Mouse (Mus musculus) forebrain, embryonic 13.5 days (tissue): ENCODE results near the gene Col12a1. TPM values are rescaled to one million over a fixed set of nuclear protein-coding genes. Genes with fewer than 3 reads are reported as not detected.
"Not testable (repeated sequence)": the region's sequence is repeated elsewhere in the genome, so short reads cannot be mapped to it uniquely, and the experiment has no call there.

ENCODE experiments used
- ATAC-seq: fragments of 200-750 bp; cut with Nextera tagmentation; 2 replicates; pipeline ENCODE4 v1.8.0; 2017
- H3K27ac ChIP-seq: fragments of 300-500 bp; sonication (generic); 2 replicates; pipeline ENCODE4 v1.5.1; 2015; ENCODE audit warnings: inconsistent platforms, mild to moderate bottlenecking, moderate library complexity
- H3K27me3 ChIP-seq: fragments of 300-500 bp; sonication (generic); 2 replicates; pipeline ENCODE4 v1.6.1; 2015; ENCODE audit warnings: mild to moderate bottlenecking, inconsistent platforms
- H3K36me3 ChIP-seq: fragments of 300-500 bp; sonication (generic); 2 replicates; pipeline ENCODE4 v1.6.1; 2015; ENCODE audit warnings: mild to moderate bottlenecking, inconsistent platforms; ENCODE audit not compliant: poor library complexity, severe bottlenecking
- H3K4me1 ChIP-seq: fragments of 300-500 bp; sonication (generic); 2 replicates; pipeline ENCODE4 v1.6.1; 2015; ENCODE audit warnings: inconsistent platforms
- H3K4me2 ChIP-seq: fragments of 300-500 bp; sonication (generic); 2 replicates; pipeline ENCODE4 v1.6.1; 2015; ENCODE audit warnings: inconsistent platforms, mild to moderate bottlenecking, moderate library complexity
- H3K4me3 ChIP-seq: fragments of 300-500 bp; sonication (generic); 2 replicates; pipeline ENCODE4 v1.5.1; 2015; ENCODE audit warnings: mild to moderate bottlenecking, inconsistent platforms
- H3K9ac ChIP-seq: fragments of 300-500 bp; sonication (generic); 2 replicates; pipeline ENCODE4 v1.6.1; 2015; ENCODE audit warnings: mild to moderate bottlenecking, inconsistent platforms
- H3K9me3 ChIP-seq: fragments of 300-500 bp; sonication (generic); replicated peaks from 2 replicates; pipeline ENCODE4 v1.6.1; 2016; ENCODE audit warnings: inconsistent platforms
- WGBS: fragments of 180-500 bp; shearing (Covaris S2); methylation state at CpG from one replicate; pipeline ENCODE4 v1.1.7; 2015; 5-methylcytosine and 5-hydroxymethylcytosine counted together
- polyA plus RNA-seq: library from polyadenylated mRNA; unstranded; fragments of >200 nt; fragmentation: Nextera tagmentation; extraction: Ambion mirVana; gene quantifications from 2 replicates; pipeline ENCODE4 v1.2.1, GENCODE M21; 2015

Col12a1 gene
- polyA plus RNA-seq, 1 experiment from 2014 or later: 2.5 TPM

DNA sequence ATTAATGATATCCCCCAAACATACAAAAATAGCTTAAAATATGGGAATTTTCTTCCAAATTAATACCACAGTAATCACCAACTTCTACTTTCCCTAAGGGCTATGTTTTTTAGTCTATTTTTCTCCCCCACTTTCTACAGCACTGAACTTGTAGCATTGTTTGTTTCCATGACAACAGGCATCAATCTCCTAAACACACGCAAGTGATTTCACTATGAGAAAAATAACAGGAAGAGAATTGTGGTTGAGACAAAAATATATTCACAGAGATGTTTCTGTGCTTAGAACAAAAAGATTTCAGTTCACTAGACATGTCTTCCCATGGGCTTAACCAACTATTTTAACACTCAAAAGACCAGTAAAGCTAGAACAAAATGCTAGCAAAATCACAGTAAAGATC is 32.6 kb downstream of the Col12a1 start:
- Histone ChIP-seq H3K4me2 (no peak overlapping the region), H3K4me3 (no peak overlapping the region), H3K27me3 (no peaks in the 10 kb centered on the region), H3K36me3 (no peaks in the 10 kb centered on the region), H3K4me1 (peaks cover 8% of the 10 kb centered on the region), H3K27ac (no peak overlapping the region), H3K9me3 (no peaks in the 10 kb centered on the region), H3K9ac (no peak overlapping the region)
- 18% methylated on average over 1 of the region's 1 CpGs for WGBS
- no peak for ATAC-seq

DNA sequence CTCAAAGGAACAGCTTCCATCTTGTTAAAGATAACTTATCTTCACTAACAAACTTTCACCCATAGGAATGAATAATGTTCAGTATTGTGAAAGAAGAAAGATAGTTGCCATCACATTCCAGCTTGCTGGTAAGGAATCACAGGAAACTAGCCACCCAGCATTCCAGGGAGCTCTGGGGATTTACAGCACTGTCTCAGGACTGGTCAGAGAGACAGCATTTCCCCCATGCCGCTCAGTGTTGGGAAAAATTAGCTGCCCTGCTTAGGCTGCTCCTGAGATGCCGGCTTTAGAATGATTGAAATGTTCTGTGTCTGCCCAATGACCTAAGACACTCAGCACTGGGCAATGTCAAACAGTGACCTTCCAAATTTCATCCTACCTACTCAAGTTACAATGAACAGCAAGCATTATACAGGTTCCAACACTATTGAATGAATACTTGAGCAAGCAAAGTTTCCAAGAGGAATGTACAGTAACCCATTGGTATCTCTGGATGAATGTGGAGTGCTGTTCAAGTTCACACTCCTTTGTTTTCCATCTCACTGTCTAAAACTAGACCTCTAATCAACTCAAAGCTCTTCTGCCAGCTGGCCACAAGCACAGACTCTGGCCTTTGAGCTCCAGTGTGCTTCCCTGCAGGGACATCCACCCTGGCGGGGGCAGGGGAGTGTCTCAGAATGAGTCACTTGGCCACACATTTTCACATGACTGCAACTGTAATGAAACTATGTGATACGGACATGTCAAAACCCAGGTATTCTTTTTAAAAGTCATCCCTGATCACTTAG is 38.0 kb downstream of the Col12a1 start:
- 81% methylated on average over 4 of the region's 4 CpGs for WGBS
- no peak for ATAC-seq

DNA sequence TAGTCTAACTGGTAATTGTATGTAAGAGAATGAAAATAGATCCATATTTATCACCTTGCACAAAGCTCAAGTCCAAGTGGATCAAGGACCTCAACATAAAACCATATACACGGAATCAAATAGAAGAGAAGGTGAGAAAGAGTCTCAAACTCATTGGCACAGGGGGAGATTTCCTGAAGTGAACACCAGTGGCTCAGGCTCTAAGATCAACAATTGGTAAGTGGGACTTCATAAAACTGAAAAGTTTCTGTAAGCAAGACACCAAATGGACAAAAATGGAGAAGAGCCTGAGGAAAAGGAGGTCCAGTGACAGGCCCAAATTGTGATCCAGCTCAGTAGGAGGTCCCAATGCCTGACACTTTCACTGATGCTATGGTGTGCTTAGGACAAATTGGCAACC is 49.8 kb downstream of the Col12a1 start:
- 79% methylated on average over 1 of the region's 1 CpGs for WGBS
- H3K9ac ChIP-seq, H3K4me1 ChIP-seq, H3K27me3 ChIP-seq, H3K4me3 ChIP-seq, ATAC-seq, H3K27ac ChIP-seq, H3K4me2 ChIP-seq, H3K9me3 ChIP-seq, H3K36me3 ChIP-seq: not testable (repeated sequence)

More for the DNA sequence above, 38.0 kb downstream of the Col12a1 start:
- Histone ChIP-seq H3K4me1 (no peaks in the 10 kb centered on the region), H3K4me2 (no peak overlapping the region), H3K9me3 (no peaks in the 10 kb centered on the region), H3K36me3 (no peaks in the 10 kb centered on the region), H3K27ac (no peak overlapping the region), H3K4me3 (no peak overlapping the region), H3K9ac (no peak overlapping the region), H3K27me3 (no peaks in the 10 kb centered on the region)

DNA sequence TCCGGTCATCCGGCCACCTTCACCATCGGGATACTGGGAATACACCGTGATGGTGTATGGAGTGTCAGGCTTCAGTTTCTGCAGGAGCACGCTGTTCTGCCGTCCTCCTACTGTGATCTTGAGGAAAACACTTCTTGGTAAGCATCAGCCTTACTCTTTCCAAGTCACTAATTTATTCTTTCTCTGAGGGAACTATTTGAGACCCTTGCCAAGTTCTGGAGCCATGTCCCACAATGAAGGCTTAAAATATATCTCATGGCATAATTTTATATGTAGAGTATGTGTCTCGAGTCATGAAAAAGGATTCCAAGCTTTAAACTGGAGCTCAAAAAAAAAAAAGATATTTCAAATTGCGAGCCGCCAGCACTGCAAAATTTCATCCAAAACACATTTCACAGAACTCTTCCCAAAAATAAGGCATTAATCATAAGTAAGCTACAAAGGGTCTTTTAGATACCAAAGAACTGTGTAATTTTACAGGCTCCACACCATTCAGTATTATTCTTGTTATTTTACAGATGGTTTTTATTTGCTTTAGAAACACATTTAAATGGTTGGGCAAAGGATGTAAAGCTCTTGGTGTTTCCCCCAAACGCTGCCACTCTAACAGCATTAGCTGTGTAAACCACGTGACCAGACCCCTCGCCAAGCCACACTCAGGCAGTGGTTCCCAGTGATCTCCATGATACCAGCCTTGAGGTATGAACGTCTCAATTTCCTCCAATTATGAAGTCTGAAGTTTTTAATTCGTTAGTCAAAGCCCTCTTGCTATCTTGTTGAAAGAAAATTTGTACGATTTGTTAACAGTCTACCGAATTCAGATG is 65.1 kb downstream of the Col12a1 start:
- peak; percentile 33; the same call in 1 of the 2 replicates for ATAC-seq
- Histone ChIP-seq H3K9ac (no peak overlapping the region), H3K4me3 (no peak overlapping the region), H3K4me2 (no peak overlapping the region), H3K9me3 (no peaks in the 10 kb centered on the region), H3K36me3 (no peaks in the 10 kb centered on the region), H3K27me3 (no peaks in the 10 kb centered on the region), H3K4me1 (no peaks in the 10 kb centered on the region), H3K27ac (no peak overlapping the region)
- 88% methylated on average over 16 of the region's 16 CpGs for WGBS

DNA sequence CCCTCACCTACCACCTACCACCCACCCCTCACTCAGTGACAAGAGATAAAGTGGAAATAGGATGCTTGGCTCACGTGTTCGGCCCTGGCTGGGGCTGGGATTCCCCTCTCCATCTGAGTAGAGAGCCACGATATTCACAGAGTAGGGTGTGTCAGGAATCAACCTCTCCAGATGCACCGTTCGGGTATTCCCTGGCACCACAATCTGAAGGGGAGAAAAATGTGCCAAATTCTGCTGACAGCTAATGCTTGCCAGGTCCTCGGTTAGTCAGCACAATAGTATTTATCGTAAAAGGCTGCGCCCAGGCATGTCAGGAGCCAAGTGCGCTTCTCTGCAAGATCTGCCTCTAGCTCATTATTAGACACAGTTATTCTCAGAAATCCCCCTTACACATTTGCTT is 70.0 kb downstream of the Col12a1 start:
- Histone ChIP-seq H3K4me3 (no peak overlapping the region), H3K9ac (no peak overlapping the region), H3K4me1 (no peaks in the 10 kb centered on the region), H3K4me2 (no peak overlapping the region), H3K27me3 (no peaks in the 10 kb centered on the region), H3K36me3 (no peaks in the 10 kb centered on the region), H3K27ac (no peak overlapping the region), H3K9me3 (no peaks in the 10 kb centered on the region)
- peak; percentile 36; the same call in 1 of the 2 replicates for ATAC-seq
- WGBS: 77% methylated on average over 9 of the region's 9 CpGs

DNA sequence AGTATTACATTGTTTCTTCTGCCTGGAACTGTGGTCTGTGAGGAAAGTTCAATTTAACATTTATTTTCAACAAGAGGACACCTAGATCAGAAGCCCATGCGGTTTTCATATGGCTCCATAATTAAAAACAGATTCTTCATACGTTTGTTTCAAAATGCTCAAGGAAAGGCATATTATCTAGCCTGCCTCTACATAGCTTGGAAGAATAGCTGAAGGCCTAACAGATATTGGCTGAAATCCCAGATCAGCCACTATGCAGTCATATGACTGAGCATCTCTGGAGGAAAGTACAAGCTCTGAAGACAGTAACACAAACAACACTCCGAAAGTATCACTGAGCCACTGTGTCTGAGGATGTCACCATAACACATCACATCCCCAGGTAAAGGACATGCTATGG is 72.9 kb downstream of the Col12a1 start:
- no peaks in the 10 kb centered on the region for H3K27me3 ChIP-seq
- H3K27ac ChIP-seq: no peak overlapping the region
- H3K36me3 ChIP-seq: no peaks in the 10 kb centered on the region
- no peak overlapping the region for H3K4me2 ChIP-seq
- no peak overlapping the region for H3K4me3 ChIP-seq
- no peaks in the 10 kb centered on the region for H3K9me3 ChIP-seq
- ATAC-seq: no peak
- 87% methylated on average over 3 of the region's 3 CpGs for WGBS
- no peaks in the 10 kb centered on the region for H3K4me1 ChIP-seq
- H3K9ac ChIP-seq: no peak overlapping the region

DNA sequence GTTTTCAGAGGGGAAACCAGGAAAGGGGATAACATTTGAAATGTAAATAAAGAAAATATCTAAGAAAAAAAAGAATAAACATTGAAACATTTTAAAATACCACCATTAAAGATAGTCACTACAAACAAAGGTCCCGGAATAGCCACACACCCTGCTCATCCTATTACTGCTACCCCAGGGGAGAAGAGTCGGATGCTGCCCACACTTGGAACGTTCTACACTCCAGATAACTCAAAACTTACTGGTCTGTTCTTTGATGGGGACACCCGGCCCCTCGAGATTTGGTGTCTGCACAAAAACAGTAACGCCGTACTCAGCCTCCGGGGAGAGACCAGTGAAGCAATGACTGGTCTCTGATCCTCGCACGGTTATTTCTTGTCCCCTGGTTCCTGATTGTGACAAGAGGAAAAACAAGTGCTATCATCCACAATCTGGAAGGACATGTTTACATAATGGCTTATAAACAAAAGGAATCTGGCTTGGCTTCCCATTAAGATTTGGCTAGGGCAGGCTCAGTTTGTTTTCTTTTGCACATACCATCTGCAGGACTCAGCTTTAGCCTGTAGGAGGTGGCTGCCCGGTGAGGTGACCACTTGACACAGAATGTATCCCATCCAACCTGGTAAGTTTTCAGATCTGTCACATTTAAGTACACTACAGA is 79.1 kb downstream of the Col12a1 start:
- H3K4me2 ChIP-seq: no peak overlapping the region
- H3K4me1 ChIP-seq: no peaks in the 10 kb centered on the region
- ATAC-seq: no peak
- H3K27ac ChIP-seq: no peak overlapping the region
- no peak overlapping the region for H3K9ac ChIP-seq
- no peak overlapping the region for H3K4me3 ChIP-seq
- no peaks in the 10 kb centered on the region for H3K27me3 ChIP-seq
- WGBS: 85% methylated on average over 11 of the region's 11 CpGs
- H3K36me3 ChIP-seq: no peaks in the 10 kb centered on the region
- no peaks in the 10 kb centered on the region for H3K9me3 ChIP-seq

DNA sequence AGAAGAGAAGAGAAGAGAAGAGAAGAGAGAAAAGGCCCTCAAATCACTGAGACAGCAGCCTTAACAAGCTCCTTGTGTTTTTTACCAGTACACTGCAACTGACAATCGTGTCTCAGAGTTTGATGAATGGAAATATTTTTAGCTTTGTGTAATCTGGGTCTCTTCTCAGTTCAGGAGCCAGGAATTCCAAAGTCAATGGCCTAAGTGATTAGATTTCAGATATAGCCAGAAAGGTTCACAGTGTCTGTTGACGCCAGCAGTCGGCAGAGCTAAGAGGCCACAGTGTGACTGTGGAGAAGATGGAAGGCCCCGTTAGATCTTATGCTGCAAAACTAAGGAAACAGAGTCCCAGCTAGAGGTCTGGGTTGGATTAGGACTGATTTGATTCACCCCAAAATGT is 80.8 kb downstream of the Col12a1 start:
- no peaks in the 10 kb centered on the region for H3K9me3 ChIP-seq

DNA sequence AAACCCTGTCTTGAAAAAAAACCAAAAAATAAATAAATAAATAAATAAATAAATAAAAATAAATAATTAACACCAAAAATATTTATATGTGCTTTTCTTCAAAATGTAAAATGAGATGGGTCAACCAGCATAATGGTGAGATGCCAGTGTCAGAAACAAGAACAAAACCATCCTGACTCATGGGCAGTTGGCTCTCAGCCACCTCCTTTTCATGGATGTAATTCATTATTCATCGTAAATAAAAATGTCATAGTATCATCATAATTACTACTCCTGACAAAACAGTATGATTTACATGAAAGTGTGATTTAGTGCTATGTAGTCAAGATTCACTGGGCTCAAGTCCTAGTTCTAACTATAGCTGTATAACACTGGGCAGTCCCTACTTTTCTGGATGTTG is 84.6 kb downstream of the Col12a1 start:
- Histone ChIP-seq H3K9me3 (no peaks in the 10 kb centered on the region), H3K27me3 (no peaks in the 10 kb centered on the region), H3K4me1 (no peaks in the 10 kb centered on the region), H3K4me3 (no peak overlapping the region), H3K27ac (no peak overlapping the region), H3K4me2 (no peak overlapping the region), H3K36me3 (no peaks in the 10 kb centered on the region), H3K9ac (no peak overlapping the region)
- 98% methylated on average over 1 of the region's 1 CpGs for WGBS
- no peak for ATAC-seq

More for the DNA sequence above, 80.8 kb downstream of the Col12a1 start:
- no peak for ATAC-seq
- no peaks in the 10 kb centered on the region for H3K36me3 ChIP-seq
- H3K4me1 ChIP-seq: no peaks in the 10 kb centered on the region
- no peak overlapping the region for H3K9ac ChIP-seq
- H3K4me2 ChIP-seq: no peak overlapping the region
- 85% methylated on average over 4 of the region's 4 CpGs for WGBS
- no peaks in the 10 kb centered on the region for H3K27me3 ChIP-seq
- no peak overlapping the region for H3K4me3 ChIP-seq
- no peak overlapping the region for H3K27ac ChIP-seq

DNA sequence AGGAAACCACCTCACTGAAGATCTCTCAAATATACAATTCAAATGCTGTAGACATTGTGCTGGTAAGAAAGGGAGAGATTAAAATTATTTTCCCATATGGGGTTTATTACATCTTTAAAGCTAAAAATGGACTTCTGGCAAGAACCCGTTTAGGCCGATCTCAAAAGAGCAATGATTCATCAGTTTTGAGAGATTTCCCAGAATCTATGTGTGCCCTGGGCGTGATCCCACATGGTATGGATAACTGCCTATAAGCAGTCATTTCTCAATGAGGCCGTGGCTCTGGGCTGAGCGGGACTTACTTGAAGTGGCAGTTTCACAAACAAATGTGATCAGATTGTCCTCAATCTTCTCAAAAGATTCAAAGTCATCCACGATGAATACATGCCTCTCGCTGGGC is 87.4 kb downstream of the Col12a1 start:
- ATAC-seq: no peak
- Histone ChIP-seq H3K4me3 (no peak overlapping the region), H3K4me2 (no peak overlapping the region), H3K36me3 (no peaks in the 10 kb centered on the region), H3K27ac (no peak overlapping the region), H3K27me3 (no peaks in the 10 kb centered on the region), H3K4me1 (no peaks in the 10 kb centered on the region), H3K9me3 (no peaks in the 10 kb centered on the region), H3K9ac (no peak overlapping the region)
- WGBS: 91% methylated on average over 7 of the region's 7 CpGs

DNA sequence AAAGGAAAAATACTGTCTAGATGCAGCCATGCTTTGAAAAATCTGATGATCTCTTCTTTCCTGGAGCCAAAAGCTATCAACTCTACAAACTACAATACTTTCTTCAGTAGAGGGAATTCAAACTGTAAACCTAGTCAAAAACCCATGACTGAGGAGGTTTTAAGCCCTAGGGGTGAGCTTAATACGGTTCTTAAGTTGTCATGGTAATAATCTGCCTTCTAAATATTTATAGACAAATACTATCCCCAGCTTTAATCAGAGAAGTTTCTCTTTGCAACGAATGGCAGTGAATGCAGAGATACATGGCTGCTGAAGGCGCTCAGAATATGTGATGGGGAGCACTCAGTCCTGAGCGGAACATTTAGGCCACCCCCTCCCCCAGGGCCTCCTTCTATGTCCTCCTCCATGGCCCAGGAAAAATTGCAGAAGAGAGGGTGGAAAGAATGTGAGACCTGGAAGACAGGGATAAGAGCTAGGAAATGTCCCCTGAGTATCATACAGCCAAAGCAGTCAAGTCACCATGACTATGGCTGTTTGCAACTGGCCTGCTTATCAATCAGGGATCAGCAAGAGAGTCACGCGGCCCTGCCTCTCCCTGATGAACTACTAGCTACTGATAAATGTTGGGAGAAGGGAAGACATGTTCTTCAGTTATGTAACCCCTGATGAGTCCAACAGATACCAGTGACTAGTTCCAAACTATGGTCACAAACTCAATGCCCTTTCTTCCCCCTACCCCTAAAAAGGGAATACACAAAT is 99.6 kb downstream of the Col12a1 start:
- WGBS: 81% methylated on average over 6 of the region's 6 CpGs
- ATAC-seq: no peak
- H3K27ac ChIP-seq: no peak overlapping the region
- H3K9ac ChIP-seq: no peak overlapping the region
- no peaks in the 10 kb centered on the region for H3K4me1 ChIP-seq
- H3K27me3 ChIP-seq: no peaks in the 10 kb centered on the region
- no peak overlapping the region for H3K4me3 ChIP-seq
- H3K4me2 ChIP-seq: no peak overlapping the region
- H3K9me3 ChIP-seq: no peaks in the 10 kb centered on the region
- H3K36me3 ChIP-seq: no peaks in the 10 kb centered on the region
